Mouse (Mus musculus) liver, adult 2 months (tissue): ENCODE measurements around the gene Itpr2. TPM values are rescaled to one million over a fixed set of nuclear protein-coding genes. Genes with fewer than 3 reads are reported as not detected.

Experiments used
- DNase-seq: peaks from one replicate; pipeline ENCODE4 v3.0.0-alpha.2; 2011; ENCODE audit warnings: low read depth, low spot score; ENCODE audit errors: extremely low read depth
- H3K27ac ChIP-seq: fragments of 200-500 bp; replicated peaks from 2 replicates; pipeline ENCODE4 v1.5.1; 2012; ENCODE audit warnings: low read depth, mild to moderate bottlenecking, control low read depth, inconsistent platforms, low read length; ENCODE audit not compliant: insufficient read depth
- H3K27me3 ChIP-seq: fragments of 200-500 bp; 2 replicates; pipeline ENCODE4 v1.6.1; 2012; ENCODE audit warnings: mild to moderate bottlenecking, moderate library complexity, low read length, inconsistent platforms; ENCODE audit not compliant: control insufficient read depth, insufficient read depth
- H3K36me3 ChIP-seq: fragments of 200-500 bp; 2 replicates; pipeline ENCODE4 v1.6.1; 2012; ENCODE audit warnings: low read length, inconsistent platforms; ENCODE audit not compliant: control insufficient read depth, insufficient read depth
- H3K4me1 ChIP-seq: fragments of 200-500 bp; 2 replicates; pipeline ENCODE4 v1.6.1; 2011; ENCODE audit warnings: low read length; ENCODE audit not compliant: control insufficient read depth, insufficient read depth
- H3K4me3 ChIP-seq: fragments of 200-500 bp; 2 replicates; pipeline ENCODE4 v1.5.1; 2011; ENCODE audit warnings: low read depth, mild to moderate bottlenecking, control low read depth, low read length, moderate library complexity; ENCODE audit not compliant: insufficient read depth
- H3K79me2 ChIP-seq: fragments of 200-500 bp; 2 replicates; pipeline ENCODE4 v1.6.1; 2012; ENCODE audit warnings: inconsistent platforms, mild to moderate bottlenecking, low read length, moderate library complexity; ENCODE audit not compliant: control insufficient read depth, insufficient read depth
- H3K9ac ChIP-seq: fragments of 200-500 bp; 2 replicates; pipeline ENCODE4 v1.6.1; 2012; ENCODE audit warnings: low read depth, mild to moderate bottlenecking, control low read depth, inconsistent platforms, low read length
- CTCF ChIP-seq: fragments of 200-500 bp; IDR thresholded peaks from 2 replicates; pipeline ENCODE4 v1.5.1; 2011; ENCODE audit warnings: low read depth, low read length, control low read depth
- POLR2A ChIP-seq: fragments of 200-500 bp; IDR thresholded peaks from 2 replicates; pipeline ENCODE4 v1.6.1; 2011; ENCODE audit warnings: low read length, control low read depth; ENCODE audit not compliant: insufficient read depth; ENCODE audit errors: extremely low read depth
- WGBS: fragments of 180-500 bp; shearing (Covaris S2); methylation state at CpG from one replicate; pipeline ENCODE4 v1.1.7; 2018; 5-methylcytosine and 5-hydroxymethylcytosine counted together
- polyA plus RNA-seq: library from polyadenylated mRNA; depleted of rRNA; stranded (reverse); fragments of >200 nt; gene quantifications from 2 replicates; pipeline ENCODE4 v1.2.3, GENCODE M21; 2012
- total RNA-seq: library from RNA; depleted of rRNA; stranded (reverse); fragments of >200 nt; gene quantifications from 2 replicates; pipeline ENCODE4 v1.2.3, GENCODE M21; 2014

Itpr2 gene
- total and polyA plus RNA-seq, 2 experiments, result 9.5 to 22.9 TPM

DNA sequence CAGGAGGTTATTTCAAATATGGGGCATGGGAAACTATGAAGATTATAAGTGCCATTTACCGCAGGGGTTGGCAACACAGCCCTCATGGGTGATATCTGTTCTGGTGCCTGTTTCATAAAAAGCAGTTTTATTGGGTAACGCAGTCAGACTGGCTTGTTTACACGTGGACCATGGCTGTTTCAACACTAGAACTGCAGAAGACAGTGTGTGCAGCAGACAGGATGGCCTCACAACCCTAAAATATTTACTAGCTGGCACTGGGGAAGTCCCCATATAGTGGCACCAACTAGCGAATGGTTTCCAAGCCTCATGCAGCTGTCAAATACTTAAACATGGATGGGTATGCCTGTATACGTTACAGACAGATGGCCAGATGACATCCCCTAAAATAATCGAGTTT, 290.8 kb downstream of the Itpr2 start:
- Histone ChIP-seq H3K4me1 (no peaks in the 10 kb centered on the region), H3K27ac (no peak overlapping the region), H3K27me3 (no peaks in the 10 kb centered on the region), H3K79me2 (no peaks in the 10 kb centered on the region), H3K4me3 (no peak overlapping the region), H3K9ac (no peak overlapping the region), H3K36me3 (no peaks in the 10 kb centered on the region)
- TF ChIP-seq CTCF (no peak), POLR2A (no peak)
- WGBS, result 62% methylated on average over 6 of the region's 6 CpGs
- DNase-seq, result peak; percentile 25

DNA sequence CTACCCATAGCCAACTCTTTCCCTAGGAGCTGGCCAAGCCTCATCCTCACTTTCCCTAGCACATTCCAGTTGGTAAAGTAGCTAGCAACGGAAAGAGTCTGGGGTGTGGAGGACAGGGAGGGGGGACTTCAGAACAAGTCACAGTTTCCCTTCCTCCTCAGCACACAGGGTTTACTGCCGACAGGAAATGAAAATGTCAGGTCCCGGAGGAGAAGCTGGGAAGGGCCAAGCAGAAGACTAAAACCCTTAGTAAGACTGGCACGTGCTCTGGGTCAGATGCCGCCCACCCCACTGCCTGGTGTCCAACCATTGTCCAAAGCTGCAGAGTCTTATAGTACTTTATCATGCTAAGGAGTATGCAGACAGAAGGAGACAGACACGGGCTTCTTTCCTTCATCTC, 293.0 kb downstream of the Itpr2 start:
- Histone ChIP-seq H3K27me3 (no peaks in the 10 kb centered on the region), H3K79me2 (no peaks in the 10 kb centered on the region), H3K27ac (no peak overlapping the region), H3K4me1 (no peaks in the 10 kb centered on the region), H3K36me3 (no peaks in the 10 kb centered on the region; the same call in 1 of the 2 replicates), H3K9ac (no peak overlapping the region), H3K4me3 (no peak overlapping the region)
- TF ChIP-seq CTCF (no peak), POLR2A (no peak)
- no peak for DNase-seq
- WGBS, result 69% methylated on average over 6 of the region's 6 CpGs

DNA sequence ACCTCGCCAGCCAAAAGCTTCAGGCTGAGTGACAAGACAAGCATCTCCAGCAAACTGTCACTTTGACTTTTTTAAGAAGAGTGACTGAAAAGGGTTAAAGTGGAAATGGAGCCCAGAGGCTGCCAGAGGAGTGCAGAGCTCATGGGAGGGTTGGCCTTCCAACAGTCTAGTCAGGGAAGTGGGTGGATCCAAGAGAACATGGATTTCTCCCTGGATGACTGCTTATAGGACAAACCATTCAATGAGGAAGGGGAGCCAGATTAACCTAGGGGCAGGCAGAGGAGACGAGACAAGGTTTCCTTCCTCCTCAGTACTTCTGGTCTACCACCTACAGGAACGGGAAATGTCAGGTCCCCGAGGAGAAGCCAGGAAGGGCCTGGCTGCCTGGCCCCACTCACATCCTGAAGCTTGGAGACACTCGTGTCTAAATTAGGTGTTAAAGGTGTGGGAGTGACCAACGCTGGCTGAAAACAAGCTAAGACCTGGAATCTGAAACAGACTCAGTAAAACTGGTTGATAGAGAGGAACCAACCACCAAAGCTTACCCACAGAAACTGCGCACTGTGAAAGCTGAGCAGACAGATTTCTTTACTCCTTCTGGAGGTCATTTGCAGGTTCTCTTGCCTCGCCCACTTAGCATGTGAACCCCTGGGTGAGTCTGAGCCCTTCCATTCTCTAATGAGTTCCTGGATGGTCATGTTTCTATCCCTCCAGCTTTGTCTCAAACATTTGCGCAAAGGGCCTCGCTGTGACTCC, 294.6 kb downstream of the Itpr2 start:
- Histone ChIP-seq H3K4me3 (no peak overlapping the region), H3K79me2 (no peaks in the 10 kb centered on the region), H3K4me1 (no peaks in the 10 kb centered on the region), H3K27me3 (no peaks in the 10 kb centered on the region), H3K9ac (no peak overlapping the region), H3K36me3 (no peaks in the 10 kb centered on the region; the same call in 1 of the 2 replicates), H3K27ac (no peak overlapping the region)
- no peak for DNase-seq
- WGBS, result 87% methylated on average over 10 of the region's 10 CpGs
- TF ChIP-seq CTCF, result no peak
- no peak for TF ChIP-seq POLR2A

DNA sequence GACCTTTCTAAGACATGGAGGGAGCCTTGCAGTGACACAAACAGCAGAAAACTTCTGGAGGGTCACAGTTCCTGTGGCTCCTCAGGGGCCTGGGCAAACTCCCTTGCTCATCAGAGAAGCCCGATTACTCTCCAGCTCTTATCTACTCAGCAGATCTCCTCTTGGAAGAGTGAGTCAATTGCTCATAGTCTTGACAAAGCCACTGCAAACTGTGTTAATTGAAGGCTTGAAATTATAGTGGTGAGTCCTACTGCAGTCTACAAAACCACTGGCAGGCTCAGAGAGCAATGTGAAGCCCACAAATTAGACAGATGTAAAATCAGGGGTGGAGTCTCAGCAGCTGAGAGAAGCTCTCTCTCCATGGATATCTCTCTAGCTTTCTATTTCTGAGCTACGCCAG, 296.9 kb downstream of the Itpr2 start:
- Histone ChIP-seq H3K4me1 (no peaks in the 10 kb centered on the region), H3K9ac (no peak overlapping the region), H3K4me3 (no peak overlapping the region), H3K27me3 (no peaks in the 10 kb centered on the region), H3K79me2 (no peaks in the 10 kb centered on the region), H3K36me3 (peaks cover 4% of the 10 kb centered on the region; the same call in 1 of the 2 replicates), H3K27ac (no peak overlapping the region)
- TF ChIP-seq POLR2A (no peak), CTCF (no peak)
- DNase-seq, result no peak
- 81% methylated on average over 2 of the region's 2 CpGs for WGBS

DNA sequence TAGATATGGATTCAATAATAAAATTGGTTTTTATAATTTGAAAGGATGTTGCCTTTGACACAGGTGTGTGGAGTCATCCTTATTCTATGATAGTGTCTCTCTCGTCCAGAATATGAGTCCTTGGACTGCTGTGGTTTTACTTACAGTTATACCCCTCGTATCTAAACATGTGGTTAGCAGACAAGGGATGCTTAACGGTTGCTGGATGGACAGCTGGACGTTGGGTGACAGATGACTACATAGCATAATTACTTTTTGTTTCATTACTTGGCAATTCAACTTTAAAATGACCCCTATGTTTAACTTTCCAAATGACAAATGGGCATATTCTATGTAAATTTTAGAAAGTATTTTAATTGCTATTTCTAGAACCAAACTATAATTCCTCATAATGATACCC, 297.6 kb downstream of the Itpr2 start:
- no peak overlapping the region for H3K27ac ChIP-seq
- H3K27me3 ChIP-seq, result no peaks in the 10 kb centered on the region
- H3K4me3 ChIP-seq, result no peak overlapping the region
- no peaks in the 10 kb centered on the region for H3K4me1 ChIP-seq
- WGBS, result 82% methylated on average over 4 of the region's 4 CpGs
- no peaks in the 10 kb centered on the region for H3K79me2 ChIP-seq
- peaks cover 4% of the 10 kb centered on the region; the same call in 1 of the 2 replicates for H3K36me3 ChIP-seq
- DNase-seq, result no peak
- no peak overlapping the region for H3K9ac ChIP-seq
- no peak for TF ChIP-seq POLR2A
- TF ChIP-seq CTCF, result no peak

DNA sequence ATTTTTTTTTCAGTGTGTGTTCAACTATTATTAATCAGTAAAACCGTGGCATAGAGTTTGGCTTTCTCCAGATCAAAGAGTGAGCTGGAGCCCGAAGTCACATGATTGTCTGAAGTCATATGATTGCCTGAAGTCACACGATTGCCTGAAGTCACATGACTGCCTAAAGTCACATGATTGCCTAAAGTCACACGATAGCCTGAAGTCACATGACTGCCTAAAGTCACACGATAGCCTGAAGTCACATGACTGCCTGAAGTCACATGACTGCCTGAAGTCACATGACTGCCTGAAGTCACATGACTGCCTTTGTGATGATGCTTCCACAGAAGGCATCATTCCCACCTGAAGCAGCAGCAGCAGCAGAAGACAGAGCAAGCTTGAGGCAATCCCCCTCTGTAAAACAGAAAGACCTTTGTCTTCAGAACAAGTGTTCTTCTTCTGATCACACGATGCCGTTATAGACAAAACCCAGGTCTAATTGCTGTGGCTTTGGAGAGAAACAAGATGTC, 304.1 kb downstream of the Itpr2 start:
- DNase-seq, result peak; percentile 13
- WGBS, result 93% methylated on average over 7 of the region's 7 CpGs
- no peaks in the 10 kb centered on the region for H3K79me2 ChIP-seq

More for the DNA sequence above, 304.1 kb downstream of the Itpr2 start:
- Histone ChIP-seq H3K36me3 (peaks cover 14% of the 10 kb centered on the region; the same call in 1 of the 2 replicates), H3K4me3 (no peak overlapping the region), H3K27ac (no peak overlapping the region), H3K4me1 (peaks cover 7% of the 10 kb centered on the region; the same call in 1 of the 2 replicates), H3K27me3 (no peaks in the 10 kb centered on the region), H3K9ac (no peak overlapping the region)
- TF ChIP-seq POLR2A (no peak), CTCF (no peak)
